Mouse (Mus musculus) cerebellum, adult 8-10 months (tissue): ENCODE data around the gene Olfr802.

ENCODE experiments used
- DNase-seq: peaks from one replicate; pipeline ENCODE4 v3.0.0; 2022

Olfr802 gene

GRCm38 (mm10) chr10:129688069-129688468 lies at the start of gene Olfr802:
Gene Olfr802, minus strand, starts transcription at chr10:129688169.
- no peak for DNase-seq

DNA sequence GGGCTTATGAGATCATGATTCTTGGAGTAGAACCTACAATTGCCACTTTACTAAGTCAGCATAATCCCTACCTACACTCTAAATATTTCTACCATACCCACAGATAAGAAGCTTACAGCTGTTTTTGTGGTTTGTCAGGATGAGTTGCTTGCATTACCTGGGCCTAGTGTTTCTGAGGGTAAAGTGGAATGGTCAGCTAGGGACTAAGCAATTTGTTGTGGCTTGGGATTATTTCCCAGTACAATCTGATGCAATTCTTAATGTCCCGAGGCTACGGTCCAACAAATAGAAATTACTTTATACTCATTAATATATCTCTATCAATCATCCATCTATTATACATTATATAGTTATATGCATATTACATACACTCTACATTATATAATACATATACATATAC lies 41.3 kb upstream of the Olfr802 start, which contains the start of gene Olfr805:
TSS of gene Olfr805 (minus strand) at position 101 of the 400 bp plus-strand sequence.
- no peak for DNase-seq

GRCm38 (mm10) chr10:129702910-129703309 lies 14.9 kb upstream of the Olfr802 start, which contains the start of gene Olfr804:
Gene Olfr804, plus strand, starts transcription at chr10:129703210.
- DNase-seq: no peak

GRCm38 (mm10) chr10:129694186-129694585 lies 6.2 kb upstream of the Olfr802 start, which contains the start of gene Olfr803:
Gene Olfr803, minus strand, starts transcription at chr10:129694286.
- no peak for DNase-seq

DNA sequence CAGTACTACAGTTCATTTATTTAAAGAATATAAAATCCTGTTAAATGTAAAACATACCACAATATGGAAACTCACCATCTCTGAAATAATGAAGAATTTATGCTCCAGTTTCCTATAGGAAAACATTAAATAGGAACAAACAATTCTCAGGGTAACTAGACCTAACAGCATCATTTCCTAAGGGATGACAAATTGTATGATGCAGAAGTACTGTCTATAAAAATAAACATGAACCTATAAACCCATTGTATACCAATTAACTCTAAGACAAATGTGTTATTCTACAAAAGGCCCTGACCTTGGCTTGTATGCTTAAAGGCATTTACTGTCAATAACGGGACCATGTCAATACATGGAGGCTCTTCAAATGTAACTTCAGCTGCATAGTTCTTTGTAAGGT lies 14.2 kb downstream of the Olfr802 start, which contains the start of gene Olfr801:
TSS of gene Olfr801 (minus strand) at position 101 of the 400 bp plus-strand sequence.
- DNase-seq: no peak

DNA sequence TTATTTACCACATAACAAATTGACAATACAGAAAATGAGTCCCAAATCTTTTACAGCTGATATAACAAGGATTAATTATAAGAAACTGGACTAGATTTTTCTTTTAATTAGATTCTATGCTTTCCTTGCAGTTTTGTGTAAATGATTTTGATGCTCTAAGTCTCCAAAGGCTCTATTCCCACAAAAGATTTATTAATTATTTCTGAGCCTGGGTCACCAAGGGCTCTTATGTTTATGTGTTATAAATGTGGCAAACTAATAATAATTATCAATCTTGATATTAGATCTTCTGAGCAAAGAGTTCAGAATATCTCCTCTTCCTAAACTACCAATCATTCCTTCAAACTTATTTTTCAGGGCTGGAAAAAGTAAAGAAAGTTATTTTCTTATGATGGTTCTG lies 30.6 kb downstream of the Olfr802 start, which contains the start of gene Olfr800:
TSS of gene Olfr800 (plus strand) at position 301 of the 400 bp plus-strand sequence.
- no peak for DNase-seq

DNA sequence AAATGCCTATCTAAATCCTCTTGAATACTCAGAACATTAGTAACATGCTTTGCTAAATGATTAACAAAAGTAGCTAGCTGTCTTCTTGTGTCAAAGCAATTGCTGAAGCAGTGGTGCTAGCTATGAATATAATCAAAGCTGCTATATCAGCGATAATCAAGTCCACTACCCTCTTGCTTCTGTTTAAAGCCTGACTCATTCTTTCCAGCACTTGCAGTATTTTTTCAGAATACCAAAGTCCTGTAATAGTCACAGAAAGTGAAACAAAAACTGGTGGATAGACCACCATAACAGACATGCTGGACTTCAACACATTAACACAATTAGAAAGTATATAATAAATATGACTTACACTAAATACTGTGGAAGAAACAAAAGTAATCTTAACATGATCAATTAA lies 36.2 kb downstream of the Olfr802 start:
- DNase-seq: no peak

GRCm38 (mm10) chr10:129637184-129637583 lies 50.8 kb downstream of the Olfr802 start, which contains the start of gene Olfr799:
Gene Olfr799, plus strand, starts transcription at chr10:129637484.
- no peak for DNase-seq

GRCm38 (mm10) chr10:129627834-129628233 lies 60.1 kb downstream of the Olfr802 start, which contains the start of gene Olfr798:
Gene Olfr798, minus strand, starts transcription at chr10:129627934.
- DNase-seq: no peak
